In genomic region chr16:15054306-15055001, GRCm38 (mm10) we compare ENCODE assay signal across 9 mouse cellular contexts.
DNase-seq lines count a peak whose midpoint lies in the region; ATAC-seq and TF ChIP-seq lines count a peak whose summit lies in the region.
"Had no signal": no experiment of that assay in that cellular context is flagged by ENCODE, and none has a peak within 500 bp of the region (broad histone marks: within the 10 kb centered on the region; RNA-seq: fewer than 3 reads in every experiment).

No protein-coding gene starts in this region.

- H3K9ac ChIP-seq in embryonic facial prominence, embryonic 12.5 days = no peak overlapping the region
- no peak overlapping the region for H3K9ac ChIP-seq in hindbrain, postnatal 0 days (replicated peaks; ENCODE audit: low read length)

- peaks cover 44% of the 10 kb centered on the region for H3K4me1 ChIP-seq in embryonic facial prominence, embryonic 12.5 days
- peaks cover 13% of the 10 kb centered on the region; the same call in 1 of the 2 replicates for H3K4me1 ChIP-seq in hindbrain, postnatal 0 days (ENCODE audit: insufficient read depth, low read length)

- peak; percentile 52 for DNase-seq in gastrocnemius, adult 18-20 months (ENCODE audit: low spot score)
- DNase-seq in gastrocnemius, postnatal 10 days = no peak
- peak; percentile 61 for DNase-seq in MN1 (ENCODE audit: low spot score)
- peak; percentile 12 for DNase-seq in hindbrain, postnatal 0 days (ENCODE audit: low spot score)
- no peak for DNase-seq in cerebellum, adult 11-12 months
- DNase-seq in urinary bladder, adult 2 months (ENCODE audit: low spot score) = no peak
- no peak for DNase-seq in left cerebral cortex, adult 9 months (ENCODE audit: low spot score in 2 of 2)
- DNase-seq: cerebellum, postnatal 10 days had no signal

- no peak overlapping the region for H3K4me3 ChIP-seq in embryonic facial prominence, embryonic 12.5 days
- H3K4me3 ChIP-seq in hindbrain, postnatal 0 days (ENCODE audit: low read length) = no peak overlapping the region

- 15% methylated on average over 5 of the region's 5 CpGs for WGBS in embryonic facial prominence, embryonic 12.5 days
- WGBS in hindbrain, postnatal 0 days = 33% methylated on average over 5 of the region's 5 CpGs

- peak; percentile 30; the same call in 1 of the 2 replicates for ATAC-seq in embryonic facial prominence, embryonic 12.5 days (ENCODE audit: insufficient number of reproducible peaks, insufficient read depth, low FRiP score, low TSS enrichment)
- no peak for ATAC-seq in hindbrain, postnatal 0 days

- no peaks in the 10 kb centered on the region for H3K36me3 ChIP-seq in embryonic facial prominence, embryonic 12.5 days
- H3K36me3 ChIP-seq in hindbrain, postnatal 0 days (ENCODE audit: insufficient read depth, low read length) = no peaks in the 10 kb centered on the region

- peak overlapping the region; percentile 96 for H3K27ac ChIP-seq in embryonic facial prominence, embryonic 12.5 days
- H3K27ac ChIP-seq in hindbrain, postnatal 0 days = no peak overlapping the region

- H3K9me3 ChIP-seq in embryonic facial prominence, embryonic 12.5 days = no peaks in the 10 kb centered on the region
- no peaks in the 10 kb centered on the region for H3K9me3 ChIP-seq in hindbrain, postnatal 0 days (ENCODE audit: low read length)

- TF ChIP-seq CTCF in hindbrain, postnatal 0 days (IDR thresholded peaks at IDR 0.05; ENCODE audit: low read depth) = no peak

- no peak overlapping the region for H3K4me2 ChIP-seq in embryonic facial prominence, embryonic 12.5 days (replicated peaks)
- no peak overlapping the region for H3K4me2 ChIP-seq in hindbrain, postnatal 0 days (ENCODE audit: low read depth, low read length)

- H3K27me3 ChIP-seq in embryonic facial prominence, embryonic 12.5 days = no peaks in the 10 kb centered on the region
- no peaks in the 10 kb centered on the region for H3K27me3 ChIP-seq in hindbrain, postnatal 0 days (ENCODE audit: insufficient read depth, low read length)

Comparison
In these comparisons a context has a peak if more than half of its experiments do, and no peak if none do; other contexts are left out.
1. DNase-seq: peak in gastrocnemius, adult 18-20 months (single experiment), MN1 (single experiment) and hindbrain, postnatal 0 days (single experiment); none in gastrocnemius, postnatal 10 days (single experiment), cerebellum, adult 11-12 months (single experiment), urinary bladder, adult 2 months (single experiment) and left cerebral cortex, adult 9 months (0 of 2).